Mouse (Mus musculus) intestine, embryonic 16.5 days (tissue): ENCODE measurements around the gene Mark3. TPM values are rescaled to one million over a fixed set of nuclear protein-coding genes. Genes with fewer than 3 reads are reported as not detected.
A peak's percentile ranks its signal among the peaks of the same experiment; 100 is the strongest.

ENCODE experiments used
- ATAC-seq: fragments of 200-750 bp; cut with Nextera tagmentation; 2 replicates; pipeline ENCODE4 v1.8.0; 2017; ENCODE audit warnings: moderate TSS enrichment, moderate library complexity
- H3K27ac ChIP-seq: fragments of 300-500 bp; sonication (generic); 2 replicates; pipeline ENCODE4 v1.5.1; 2014; ENCODE audit warnings: mild to moderate bottlenecking, low read length
- H3K27me3 ChIP-seq: fragments of 300-500 bp; sonication (generic); replicated peaks from 2 replicates; pipeline ENCODE4 v1.6.1; 2014; ENCODE audit warnings: low read length, control low read depth, mixed read lengths; ENCODE audit not compliant: control insufficient read depth, insufficient read depth
- H3K36me3 ChIP-seq: fragments of 300-500 bp; sonication (generic); 2 replicates; pipeline ENCODE4 v1.6.1; 2014; ENCODE audit warnings: low read length, control low read depth; ENCODE audit not compliant: control insufficient read depth, insufficient read depth
- H3K4me1 ChIP-seq: fragments of 300-500 bp; sonication (generic); 2 replicates; pipeline ENCODE4 v1.6.1; 2014; ENCODE audit warnings: low read length, control low read depth, mixed read lengths; ENCODE audit not compliant: control insufficient read depth, insufficient read depth
- H3K4me2 ChIP-seq: fragments of 300-500 bp; sonication (generic); 2 replicates; pipeline ENCODE4 v1.6.1; 2014; ENCODE audit warnings: low read depth, low read length, control low read depth
- H3K4me3 ChIP-seq: fragments of 300-500 bp; sonication (generic); 2 replicates; pipeline ENCODE4 v1.5.1; 2014; ENCODE audit warnings: mild to moderate bottlenecking, low read length
- H3K9ac ChIP-seq: fragments of 300-500 bp; sonication (generic); 2 replicates; pipeline ENCODE4 v1.6.1; 2014; ENCODE audit warnings: low read depth, low read length
- H3K9me3 ChIP-seq: fragments of 300-500 bp; sonication (generic); 2 replicates; pipeline ENCODE4 v1.6.1; 2016; ENCODE audit warnings: low read length, control low read depth; ENCODE audit not compliant: control insufficient read depth
- WGBS: fragments of 180-500 bp; shearing (Covaris S2); extraction: QIAGEN DNeasy Blood & Tissue Kit; methylation state at CpG from one replicate; pipeline ENCODE4 v1.1.7; 2014; 5-methylcytosine and 5-hydroxymethylcytosine counted together
- polyA plus RNA-seq: library from polyadenylated mRNA; unstranded; fragments of >200 nt; fragmentation: Nextera tagmentation; extraction: Ambion mirVana; gene quantifications from 2 replicates; pipeline ENCODE4 v1.2.1, GENCODE M21; 2015

Gene Mark3
- polyA plus RNA-seq, 1 experiment from 2014 or later = 14.2 TPM

DNA sequence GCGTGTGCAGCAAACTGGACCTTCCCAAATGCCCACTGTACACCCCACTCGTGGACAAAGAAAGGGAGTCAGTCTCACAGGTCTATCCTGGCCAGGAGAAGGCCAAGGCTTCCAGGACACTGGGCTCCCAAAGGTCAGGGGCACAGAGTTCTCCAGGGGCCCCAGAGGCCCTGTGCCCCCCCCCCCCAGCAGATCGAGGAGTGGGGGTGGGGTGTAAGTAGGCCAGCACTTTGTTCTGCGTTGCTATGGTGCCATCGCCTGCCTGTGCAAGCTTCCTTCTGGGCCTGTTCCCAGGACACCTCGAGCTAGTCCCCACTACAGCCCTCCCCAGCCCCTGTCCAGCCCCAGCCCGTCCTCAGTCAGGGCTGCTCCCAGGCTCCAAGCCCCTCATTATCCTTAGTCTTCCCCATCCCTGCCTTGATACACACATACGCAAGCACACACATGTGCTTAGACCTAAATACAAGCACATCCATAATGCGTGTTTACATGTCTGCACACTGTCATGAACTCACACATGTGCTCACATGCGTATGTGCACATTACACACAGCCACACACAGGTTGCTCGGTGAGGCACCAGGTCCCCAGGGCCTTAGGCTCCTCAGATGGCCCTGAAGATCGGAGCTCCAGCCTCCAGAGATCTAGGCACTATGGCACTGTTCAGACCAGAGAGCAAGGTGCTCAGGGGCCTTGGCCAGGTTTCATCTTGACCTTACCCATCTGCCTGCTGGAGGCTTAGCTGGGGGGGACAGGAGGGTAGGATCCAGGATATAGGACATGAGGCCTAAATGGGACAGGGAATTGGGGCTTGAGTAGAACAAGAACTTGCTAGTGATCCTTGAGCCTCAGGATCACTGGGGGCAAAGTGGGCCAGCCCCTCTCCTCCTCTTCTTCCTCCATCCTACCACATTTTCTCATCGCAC is 120.8 kb downstream of the Mark3 start:
- Histone ChIP-seq H3K27ac (peak overlapping the region; percentile 54), H3K9ac (peak overlapping the region; percentile 53), H3K27me3 (no peaks in the 10 kb centered on the region), H3K4me3 (no peak overlapping the region), H3K4me1 (peaks cover 49% of the 10 kb centered on the region), H3K4me2 (no peak overlapping the region), H3K36me3 (no peaks in the 10 kb centered on the region), H3K9me3 (no peaks in the 10 kb centered on the region)
- ATAC-seq = no peak
- WGBS = 60% methylated on average over 13 of the region's 13 CpGs

DNA sequence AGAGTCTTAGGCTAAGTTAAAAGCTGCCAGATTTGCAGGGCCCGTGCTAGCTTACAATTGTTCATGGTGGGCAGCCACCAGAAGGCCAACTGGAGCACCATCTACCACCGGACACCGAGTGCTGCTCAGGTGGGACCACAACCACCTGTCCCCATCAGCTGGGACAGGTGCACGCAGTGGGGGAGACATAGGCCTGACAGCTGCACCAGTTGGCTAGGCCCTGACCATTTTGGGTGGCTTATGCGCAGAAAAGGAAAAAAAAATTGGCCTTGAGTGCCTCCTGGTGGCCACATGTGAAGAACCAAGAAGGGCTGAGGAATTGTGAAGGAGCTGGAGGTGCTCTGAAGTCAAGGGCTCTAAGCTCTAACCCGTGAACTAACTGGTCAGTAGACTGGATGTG is 121.9 kb downstream of the Mark3 start:
- no peaks in the 10 kb centered on the region for H3K36me3 ChIP-seq
- H3K27ac ChIP-seq = peak overlapping the region; percentile 66; the same call in 1 of the 2 replicates
- peak; percentile 4 for ATAC-seq
- 35% methylated on average over 6 of the region's 6 CpGs for WGBS
- no peaks in the 10 kb centered on the region for H3K9me3 ChIP-seq
- no peak overlapping the region for H3K9ac ChIP-seq
- no peaks in the 10 kb centered on the region for H3K27me3 ChIP-seq
- H3K4me3 ChIP-seq = no peak overlapping the region
- no peak overlapping the region for H3K4me2 ChIP-seq
- peaks cover 44% of the 10 kb centered on the region for H3K4me1 ChIP-seq

GRCm38 (mm10) chr12:111697708-111698107 is 123.4 kb downstream of the Mark3 start:
- ATAC-seq = peak; percentile 46

DNA sequence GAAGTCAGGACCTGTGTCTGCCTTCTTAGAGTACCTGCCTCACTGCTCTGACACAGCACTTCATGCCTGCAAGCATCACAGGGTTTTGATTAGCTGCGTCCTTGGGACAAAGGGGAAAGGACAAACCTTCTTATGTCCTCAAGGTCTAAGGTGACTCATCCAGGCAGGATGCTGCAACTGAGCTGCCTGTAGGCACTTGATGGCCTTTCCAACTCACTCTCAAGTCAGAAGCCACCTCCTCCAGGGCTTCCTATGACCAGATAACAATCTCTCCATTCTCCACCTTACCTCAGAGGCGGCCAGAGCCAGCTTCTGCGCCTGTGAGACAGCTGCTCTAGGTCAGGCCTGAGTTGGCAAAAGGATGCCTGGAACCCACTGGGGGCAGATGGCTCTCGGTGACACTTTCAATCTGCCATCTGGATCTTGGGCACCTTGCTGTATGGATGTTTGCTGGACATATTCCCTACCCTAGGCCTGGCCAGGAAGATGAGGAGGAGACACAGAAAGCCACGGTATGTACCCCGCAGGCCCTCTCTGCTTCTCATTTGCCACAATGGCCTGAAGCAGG is 124.1 kb downstream of the Mark3 start:
- H3K9me3 ChIP-seq = no peaks in the 10 kb centered on the region
- no peak overlapping the region for H3K4me3 ChIP-seq
- peak overlapping the region; percentile 35; the same call in 1 of the 2 replicates for H3K27ac ChIP-seq
- WGBS = 74% methylated on average over 6 of the region's 6 CpGs
- no peak overlapping the region for H3K4me2 ChIP-seq
- H3K4me1 ChIP-seq = peaks cover 26% of the 10 kb centered on the region
- H3K9ac ChIP-seq = no peak overlapping the region
- no peaks in the 10 kb centered on the region for H3K36me3 ChIP-seq
- no peak for ATAC-seq
- H3K27me3 ChIP-seq = no peaks in the 10 kb centered on the region

More at GRCm38 (mm10) chr12:111697708-111698107, 123.4 kb downstream of the Mark3 start:
- H3K4me1 ChIP-seq = peaks cover 33% of the 10 kb centered on the region
- WGBS = 56% methylated on average over 4 of the region's 4 CpGs
- H3K4me2 ChIP-seq = no peak overlapping the region
- H3K9ac ChIP-seq = no peak overlapping the region
- no peaks in the 10 kb centered on the region for H3K27me3 ChIP-seq
- H3K36me3 ChIP-seq = no peaks in the 10 kb centered on the region
- H3K9me3 ChIP-seq = no peaks in the 10 kb centered on the region
- H3K27ac ChIP-seq = peak overlapping the region; percentile 35
- no peak overlapping the region for H3K4me3 ChIP-seq

GRCm38 (mm10) chr12:111699542-111699941 is 125.2 kb downstream of the Mark3 start:
- Histone ChIP-seq H3K4me3 (no peak overlapping the region), H3K36me3 (no peaks in the 10 kb centered on the region), H3K9ac (no peak overlapping the region), H3K27me3 (no peaks in the 10 kb centered on the region), H3K4me1 (peaks cover 14% of the 10 kb centered on the region), H3K4me2 (no peak overlapping the region), H3K27ac (no peak overlapping the region), H3K9me3 (no peaks in the 10 kb centered on the region)
- 85% methylated on average over 4 of the region's 4 CpGs for whole genome bisulfite sequencing
- ATAC-seq = no peak

GRCm38 (mm10) chr12:111700920-111701458 is 126.7 kb downstream of the Mark3 start:
- no peak for ATAC-seq
- Histone ChIP-seq H3K27ac (no peak overlapping the region), H3K27me3 (no peaks in the 10 kb centered on the region), H3K9me3 (no peaks in the 10 kb centered on the region), H3K4me2 (no peak overlapping the region), H3K4me3 (no peak overlapping the region), H3K36me3 (no peaks in the 10 kb centered on the region), H3K9ac (no peak overlapping the region), H3K4me1 (peaks cover 14% of the 10 kb centered on the region)
- WGBS = 58% methylated on average over 9 of the region's 9 CpGs

DNA sequence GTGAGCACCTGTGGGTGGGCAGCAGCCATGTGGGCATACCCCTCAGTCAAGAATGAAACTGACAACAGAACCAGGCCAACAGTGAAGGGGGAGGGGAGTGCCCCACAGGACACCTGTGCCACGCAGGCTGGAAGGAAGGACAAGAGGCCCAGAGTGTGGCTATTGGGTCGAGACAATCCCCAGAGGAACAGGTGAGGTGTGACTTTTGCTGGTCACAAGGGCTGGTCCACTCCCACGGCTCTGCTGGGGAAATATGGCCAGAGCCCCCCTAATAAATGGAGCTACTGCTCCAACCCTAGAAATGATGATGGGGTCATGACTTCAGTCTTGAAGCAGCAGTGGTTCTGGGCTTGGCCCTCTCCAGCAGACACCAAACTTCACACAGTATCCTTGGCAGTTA is 129.0 kb downstream of the Mark3 start:
- H3K27ac ChIP-seq = no peak overlapping the region
- H3K9ac ChIP-seq = no peak overlapping the region
- ATAC-seq = no peak
- H3K36me3 ChIP-seq = no peaks in the 10 kb centered on the region
- H3K4me1 ChIP-seq = peaks cover 11% of the 10 kb centered on the region
- H3K9me3 ChIP-seq = no peaks in the 10 kb centered on the region
- H3K4me3 ChIP-seq = no peak overlapping the region
- H3K4me2 ChIP-seq = no peak overlapping the region
- no peaks in the 10 kb centered on the region for H3K27me3 ChIP-seq
- 74% methylated on average over 3 of the region's 3 CpGs for whole genome bisulfite sequencing

- Histone ChIP-seq H3K36me3 (peaks cover 3% of the 10 kb centered on the region; the same call in 1 of the 2 replicates), H3K27me3 (no peaks in the 10 kb centered on the region), H3K4me1 (peaks cover 11% of the 10 kb centered on the region), H3K4me3 (no peak overlapping the region), H3K9ac (0 out of 2 replicates have a peak overlapping the region, but pooled peaks have one; percentile 9), H3K9me3 (no peaks in the 10 kb centered on the region), H3K27ac (peak overlapping the region; percentile 44), H3K4me2 (no peak overlapping the region)
- ATAC-seq = peak; percentile 83
- 41% methylated on average over 9 of the region's 9 CpGs for WGBS
Measured at GRCm38 (mm10) chr12:111704609-111705008, 130.3 kb downstream of the Mark3 start.

GRCm38 (mm10) chr12:111705186-111705973 is 131.1 kb downstream of the Mark3 start:
- Histone ChIP-seq H3K4me3 (no peak overlapping the region), H3K4me2 (no peak overlapping the region), H3K27me3 (no peaks in the 10 kb centered on the region), H3K27ac (peak overlapping the region; percentile 44), H3K4me1 (peaks cover 11% of the 10 kb centered on the region), H3K9me3 (no peaks in the 10 kb centered on the region), H3K36me3 (peaks cover 4% of the 10 kb centered on the region), H3K9ac (0 out of 2 replicates have a peak overlapping the region, but pooled peaks have one; percentile 9)
- peak; percentile 29; the same call in 1 of the 2 replicates for ATAC-seq
- 45% methylated on average over 15 of the region's 15 CpGs for WGBS
